Mouse (Mus musculus) myocyte (in vitro differentiated cells): ENCODE measurements around the gene Olfr1352. TPM values are rescaled to one million over a fixed set of nuclear protein-coding genes. Genes with fewer than 3 reads are reported as not detected.
"Not testable (repeated sequence)": the region's sequence is repeated elsewhere in the genome, so short reads cannot be mapped to it uniquely, and the experiment has no call there.

ENCODE experiments used
- H3K27me3 ChIP-seq: one replicate; pipeline ENCODE4 v1.6.1; 2011; ENCODE audit not compliant: control insufficient read depth, insufficient read depth, insufficient read length
- H3K36me3 ChIP-seq: one replicate; pipeline ENCODE4 v1.6.1; 2011; ENCODE audit not compliant: control insufficient read depth, insufficient read depth
- H3K4me2 ChIP-seq: one replicate; pipeline ENCODE4 v1.6.1; 2011; ENCODE audit warnings: low read depth, control low read depth
- H3K4me3 ChIP-seq: one replicate; pipeline ENCODE4 v1.5.1; 2011; ENCODE audit warnings: mild to moderate bottlenecking, control low read depth, moderate library complexity
- H3K79me2 ChIP-seq: one replicate; pipeline ENCODE4 v1.6.1; 2011; ENCODE audit not compliant: control insufficient read depth, insufficient read depth
- H3ac ChIP-seq: one replicate; pipeline ENCODE4 v1.6.1; 2011; ENCODE audit not compliant: control insufficient read depth, insufficient read length
- CEBPB ChIP-seq: IDR thresholded peaks from 2 replicates; pipeline ENCODE4 v1.6.1; 2011; ENCODE audit warnings: mild to moderate bottlenecking, moderate library complexity; ENCODE audit not compliant: poor library complexity, insufficient read depth, severe bottlenecking
- E2F4 ChIP-seq: IDR thresholded peaks from one replicate; pipeline ENCODE4 v1.6.1; 2011; ENCODE audit warnings: mild to moderate bottlenecking, control low read depth, moderate library complexity; ENCODE audit not compliant: insufficient read depth
- MYOD1 ChIP-seq, 3 experiments: IDR thresholded peaks; one replicate each; pipeline ENCODE4 v1.6.1; 2011; ENCODE audit warnings: control low read depth in 2 of 3, low read depth in 2 of 3, mild to moderate bottlenecking in 2 of 3, moderate library complexity in 1 of 3; ENCODE audit not compliant: insufficient read length in 2 of 3, control insufficient read depth in 1 of 3
- MYOG ChIP-seq, 3 experiments: IDR thresholded peaks; one replicate each; pipeline ENCODE4 v1.6.1; 2011; ENCODE audit warnings: control low read depth in 2 of 3, low read depth in 2 of 3, mild to moderate bottlenecking in 2 of 3; ENCODE audit not compliant: insufficient read length in 2 of 3, control insufficient read depth in 1 of 3, insufficient read depth in 1 of 3
- POLR2A ChIP-seq: IDR thresholded peaks from one replicate; pipeline ENCODE4 v1.6.1; 2011; ENCODE audit warnings: low read depth, mild to moderate bottlenecking, control low read depth, moderate library complexity; ENCODE audit not compliant: insufficient read length
- POLR2AphosphoS2 ChIP-seq: IDR thresholded peaks from one replicate; pipeline ENCODE4 v1.6.1; 2011; ENCODE audit warnings: low read depth, control low read depth; ENCODE audit not compliant: insufficient read length
- REST ChIP-seq: IDR thresholded peaks from one replicate; pipeline ENCODE4 v1.6.1; 2011; ENCODE audit warnings: mild to moderate bottlenecking, control low read depth, moderate library complexity; ENCODE audit not compliant: insufficient read depth, insufficient read length
- SRF ChIP-seq: IDR thresholded peaks from one replicate; pipeline ENCODE4 v1.6.1; 2011; ENCODE audit warnings: low read depth; ENCODE audit not compliant: control insufficient read depth, insufficient read length
- TCF12 ChIP-seq: IDR thresholded peaks from one replicate; pipeline ENCODE4 v1.6.1; 2011; ENCODE audit warnings: mild to moderate bottlenecking, control low read depth; ENCODE audit not compliant: poor library complexity, insufficient read depth, severe bottlenecking
- TCF3 ChIP-seq: IDR thresholded peaks from one replicate; pipeline ENCODE4 v1.6.1; 2011; ENCODE audit warnings: low read depth, control low read depth; ENCODE audit not compliant: insufficient read length
- USF1 ChIP-seq: IDR thresholded peaks from one replicate; pipeline ENCODE4 v1.6.1; 2011; ENCODE audit warnings: low read depth, mild to moderate bottlenecking, control low read depth, moderate library complexity
- polyA plus RNA-seq: library from polyadenylated mRNA; unstranded; fragments of >200 nt; fragmentation: generic; extraction: Trizol; gene quantifications from one replicate; pipeline ENCODE4 v1.2.1, GENCODE M21; 2012; ENCODE audit warnings: missing spikeins

Olfr1352 gene
- not detected for polyA plus RNA-seq

DNA sequence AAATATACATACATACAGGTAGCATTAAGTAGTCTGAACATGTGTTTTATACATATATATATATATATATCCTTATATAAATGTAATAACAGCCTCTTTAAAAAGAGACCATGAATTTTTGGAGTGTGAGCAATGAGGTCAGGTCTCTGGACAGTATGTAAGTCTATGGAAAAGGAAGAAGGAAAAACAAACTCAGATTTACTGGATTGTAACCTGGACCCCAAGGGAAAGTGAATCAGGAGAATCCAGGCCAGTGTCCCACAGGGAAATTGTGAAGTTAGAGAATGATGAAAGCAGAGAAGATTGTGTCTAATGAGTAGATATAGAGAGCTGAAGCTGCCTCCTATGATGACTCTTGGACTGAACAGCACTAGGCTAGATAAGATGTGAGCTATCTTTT, at the start of gene Olfr1352:
Gene Olfr1352, plus strand, starts transcription at position 301 of the 400 bp plus-strand sequence.
- Histone ChIP-seq H3K4me2 (no peak within 1 kb of the TSS), H3K27me3 (no peaks in the 10 kb centered on the region), H3K4me3 (no peak within 1 kb of the TSS), H3ac (no peak within 1 kb of the TSS), H3K36me3 (no peaks in the 10 kb centered on the region), H3K79me2 (no peaks in the 10 kb centered on the region)
- TF ChIP-seq POLR2A: no peak
- no peak for TF ChIP-seq CEBPB
- no peak for TF ChIP-seq MYOG (IDR thresholded peaks at IDR 0.05; ENCODE audit: control insufficient read depth in 1 of 3, insufficient read depth in 1 of 3, insufficient read length in 2 of 3, low read depth in 2 of 3)
- TF ChIP-seq USF1: no peak
- no peak for TF ChIP-seq SRF
- TF ChIP-seq E2F4: no peak
- no peak for TF ChIP-seq REST
- TF ChIP-seq TCF12: no peak
- no peak for TF ChIP-seq POLR2AphosphoS2
- no peak for TF ChIP-seq TCF3

DNA sequence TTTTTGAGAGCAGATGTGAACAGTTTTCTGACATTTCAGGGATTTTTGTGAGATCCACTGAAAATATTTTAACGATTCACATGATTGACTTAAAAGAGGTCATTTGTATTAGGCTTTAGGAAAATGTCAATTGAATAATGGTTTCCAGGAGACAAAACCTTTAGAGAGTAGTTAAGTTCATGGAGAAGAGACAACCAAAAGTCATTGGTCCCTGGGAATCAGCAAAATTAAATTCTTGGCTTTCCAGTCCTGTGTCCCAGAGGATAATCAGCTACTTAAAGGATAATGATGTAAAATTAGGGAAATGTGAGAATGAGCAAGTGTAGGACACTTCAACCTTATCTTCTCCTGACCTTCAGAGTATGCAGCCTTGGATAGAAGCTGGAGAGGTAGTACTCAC, 30.5 kb upstream of the Olfr1352 start, which contains the start of gene Olfr8:
Gene Olfr8, plus strand, starts transcription at position 301 of the 400 bp plus-strand sequence.
- not testable (repeated sequence) for H3K79me2 ChIP-seq, H3K36me3 ChIP-seq, H3ac ChIP-seq, H3K27me3 ChIP-seq, H3K4me3 ChIP-seq, H3K4me2 ChIP-seq

DNA sequence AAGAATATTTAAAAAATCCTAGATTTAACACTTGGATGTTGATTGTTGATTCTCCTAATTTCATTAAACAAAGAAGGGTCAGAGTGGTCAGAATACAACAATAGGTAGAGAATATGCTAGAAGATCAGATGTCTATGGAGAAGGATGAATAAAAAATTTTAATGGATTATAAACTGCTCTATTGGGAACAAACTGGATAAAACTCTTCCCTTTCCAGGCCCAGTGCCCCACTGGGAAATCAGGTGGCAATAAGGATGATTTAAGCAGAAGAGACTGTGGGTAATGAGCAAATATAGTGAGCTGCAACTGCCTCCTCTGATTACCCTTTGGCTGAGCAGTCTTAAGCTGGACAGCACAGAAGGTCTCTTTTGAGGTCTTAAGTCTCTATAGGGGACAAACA, 17.8 kb upstream of the Olfr1352 start, which contains the start of gene Olfr1353:
Gene Olfr1353, plus strand, starts transcription at position 301 of the 400 bp plus-strand sequence.
- not testable (repeated sequence) for H3K79me2 ChIP-seq, H3K4me2 ChIP-seq, H3K36me3 ChIP-seq

DNA sequence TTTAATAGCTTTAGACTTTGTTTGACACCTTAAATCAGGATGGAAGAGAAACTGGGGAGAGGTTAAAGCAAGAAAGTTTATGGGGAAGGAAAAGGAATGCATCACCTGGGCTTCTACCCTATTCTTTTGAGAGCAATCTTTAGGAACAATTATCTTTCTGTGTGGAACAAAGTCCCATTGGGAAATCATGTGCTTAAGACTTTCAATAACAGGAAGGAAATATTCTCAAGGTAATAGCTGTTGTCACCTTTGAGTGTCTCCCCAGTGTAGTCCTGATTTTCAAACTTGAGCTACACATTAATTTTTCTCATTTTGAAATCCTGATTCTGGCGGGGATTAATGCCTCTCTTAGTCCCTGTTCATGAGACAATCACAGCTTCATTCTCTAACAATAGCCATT, 31.3 kb downstream of the Olfr1352 start, which contains the start of gene Olfr1351:
Gene Olfr1351, plus strand, starts transcription at position 301 of the 400 bp plus-strand sequence.
- H3K79me2 ChIP-seq: no peaks in the 10 kb centered on the region
- H3K36me3 ChIP-seq: no peaks in the 10 kb centered on the region
- no peak within 1 kb of the TSS for H3ac ChIP-seq
- TF ChIP-seq REST (no peak), POLR2A (no peak), TCF3 (no peak), CEBPB (no peak)
- H3K27me3 ChIP-seq: no peaks in the 10 kb centered on the region
- H3K4me2 ChIP-seq: no peak within 1 kb of the TSS
- H3K4me3 ChIP-seq: no peak within 1 kb of the TSS

More for the DNA sequence above, 17.8 kb upstream of the Olfr1352 start, which contains the start of gene Olfr1353:
- not testable (repeated sequence) for H3ac ChIP-seq, H3K4me3 ChIP-seq, H3K27me3 ChIP-seq

GRCm38 (mm10) chr10:79028441-79028840, 47.6 kb downstream of the Olfr1352 start, which contains the start of gene Olfr57:
Gene Olfr57 (plus strand): TSS chr10:79028741.
- no peaks in the 10 kb centered on the region for H3K36me3 ChIP-seq
- no peak within 1 kb of the TSS for H3K4me2 ChIP-seq
- no peak for TF ChIP-seq REST
- TF ChIP-seq POLR2A: no peak
- TF ChIP-seq MYOD1 (IDR thresholded peaks at IDR 0.05; ENCODE audit: control insufficient read depth in 1 of 3, insufficient read length in 2 of 3, low read depth in 2 of 3): no peak
- no peaks in the 10 kb centered on the region for H3K79me2 ChIP-seq
- no peak within 1 kb of the TSS for H3ac ChIP-seq
- no peak within 1 kb of the TSS for H3K4me3 ChIP-seq
- no peaks in the 10 kb centered on the region for H3K27me3 ChIP-seq

Other genes with a start within 250 kb of the Olfr1352 start
- not detected for gene Ccdc105, start 228.0 kb upstream of the Olfr1352 start, polyA plus RNA-seq
- 0.05 TPM for gene Slc1a6, start 200.6 kb upstream of the Olfr1352 start, polyA plus RNA-seq
- gene Olfr1356, start 128.9 kb upstream of the Olfr1352 start, polyA plus RNA-seq: not detected
- not detected for gene Olfr1355, start 105.5 kb upstream of the Olfr1352 start, polyA plus RNA-seq
- not detected for gene Olfr1354, start 67.9 kb upstream of the Olfr1352 start, polyA plus RNA-seq
- gene Olfr8, start 30.4 kb upstream of the Olfr1352 start, polyA plus RNA-seq: not detected
- gene Olfr1353, start 17.7 kb upstream of the Olfr1352 start, polyA plus RNA-seq: not detected
- not detected for gene Olfr1351, start 31.4 kb downstream of the Olfr1352 start, polyA plus RNA-seq
- gene Olfr57, start 47.7 kb downstream of the Olfr1352 start, polyA plus RNA-seq: not detected
- 3.0 TPM for gene 2610008E11Rik, start 116.5 kb downstream of the Olfr1352 start, polyA plus RNA-seq
- gene Vmn2r80, start 167.7 kb downstream of the Olfr1352 start, polyA plus RNA-seq: not detected